Mouse (Mus musculus): ENCODE measurements around the gene Ddit4.

DNA sequence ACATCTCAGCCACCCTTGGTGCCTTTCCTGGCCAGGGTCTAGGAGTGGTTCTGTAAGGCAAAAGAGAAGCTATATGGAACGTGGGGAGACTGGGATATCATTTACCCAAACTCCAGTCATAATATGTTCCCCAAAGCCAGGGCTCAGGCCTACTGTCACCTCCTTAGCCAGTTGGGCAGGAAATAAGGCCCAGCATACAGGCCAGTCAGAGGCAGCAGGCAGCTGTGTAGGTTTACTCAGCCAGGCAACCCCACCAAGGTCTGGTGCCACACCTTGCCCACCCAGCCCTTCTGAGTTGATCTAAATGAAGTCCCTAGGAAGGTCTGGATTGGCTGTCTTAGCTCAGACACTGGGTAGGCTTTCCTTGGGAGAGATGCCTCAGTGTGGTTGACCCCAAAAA lies 50.2 kb downstream of the Ddit4 start:
- TF ChIP-seq KAT2A (IDR thresholded peaks at IDR 0.05; ENCODE audit: insufficient replicate concordance, low read length), result no peak
- TF ChIP-seq POLR2A (IDR thresholded peaks at IDR 0.05; ENCODE audit: low read depth, low read length), result no peak
- TF ChIP-seq GABPA (IDR thresholded peaks at IDR 0.05; ENCODE audit: insufficient replicate concordance, low read depth, low read length), result no peak
